Mouse (Mus musculus) intestine, embryonic 16.5 days (tissue): ENCODE measurements around the gene Capn7. TPM values are rescaled to one million over a fixed set of nuclear protein-coding genes. Genes with fewer than 3 reads are reported as not detected.
A peak's percentile ranks its signal among the peaks of the same experiment; 100 is the strongest.

ENCODE experiments used
- ATAC-seq: fragments of 200-750 bp; cut with Nextera tagmentation; 2 replicates; pipeline ENCODE4 v1.8.0; 2017; ENCODE audit warnings: moderate TSS enrichment, moderate library complexity
- H3K27ac ChIP-seq: fragments of 300-500 bp; sonication (generic); 2 replicates; pipeline ENCODE4 v1.5.1; 2014; ENCODE audit warnings: mild to moderate bottlenecking, low read length
- H3K27me3 ChIP-seq: fragments of 300-500 bp; sonication (generic); replicated peaks from 2 replicates; pipeline ENCODE4 v1.6.1; 2014; ENCODE audit warnings: low read length, control low read depth, mixed read lengths; ENCODE audit not compliant: control insufficient read depth, insufficient read depth
- H3K36me3 ChIP-seq: fragments of 300-500 bp; sonication (generic); 2 replicates; pipeline ENCODE4 v1.6.1; 2014; ENCODE audit warnings: low read length, control low read depth; ENCODE audit not compliant: control insufficient read depth, insufficient read depth
- H3K4me1 ChIP-seq: fragments of 300-500 bp; sonication (generic); 2 replicates; pipeline ENCODE4 v1.6.1; 2014; ENCODE audit warnings: low read length, control low read depth, mixed read lengths; ENCODE audit not compliant: control insufficient read depth, insufficient read depth
- H3K4me2 ChIP-seq: fragments of 300-500 bp; sonication (generic); 2 replicates; pipeline ENCODE4 v1.6.1; 2014; ENCODE audit warnings: low read depth, low read length, control low read depth
- H3K4me3 ChIP-seq: fragments of 300-500 bp; sonication (generic); 2 replicates; pipeline ENCODE4 v1.5.1; 2014; ENCODE audit warnings: mild to moderate bottlenecking, low read length
- H3K9ac ChIP-seq: fragments of 300-500 bp; sonication (generic); 2 replicates; pipeline ENCODE4 v1.6.1; 2014; ENCODE audit warnings: low read depth, low read length
- H3K9me3 ChIP-seq: fragments of 300-500 bp; sonication (generic); 2 replicates; pipeline ENCODE4 v1.6.1; 2016; ENCODE audit warnings: low read length, control low read depth; ENCODE audit not compliant: control insufficient read depth
- WGBS: fragments of 180-500 bp; shearing (Covaris S2); extraction: QIAGEN DNeasy Blood & Tissue Kit; methylation state at CpG from one replicate; pipeline ENCODE4 v1.1.7; 2014; 5-methylcytosine and 5-hydroxymethylcytosine counted together
- polyA plus RNA-seq: library from polyadenylated mRNA; unstranded; fragments of >200 nt; fragmentation: Nextera tagmentation; extraction: Ambion mirVana; gene quantifications from 2 replicates; pipeline ENCODE4 v1.2.1, GENCODE M21; 2015

Gene Capn7
- polyA plus RNA-seq, 1 experiment from 2014 or later, result 31.7 TPM

DNA sequence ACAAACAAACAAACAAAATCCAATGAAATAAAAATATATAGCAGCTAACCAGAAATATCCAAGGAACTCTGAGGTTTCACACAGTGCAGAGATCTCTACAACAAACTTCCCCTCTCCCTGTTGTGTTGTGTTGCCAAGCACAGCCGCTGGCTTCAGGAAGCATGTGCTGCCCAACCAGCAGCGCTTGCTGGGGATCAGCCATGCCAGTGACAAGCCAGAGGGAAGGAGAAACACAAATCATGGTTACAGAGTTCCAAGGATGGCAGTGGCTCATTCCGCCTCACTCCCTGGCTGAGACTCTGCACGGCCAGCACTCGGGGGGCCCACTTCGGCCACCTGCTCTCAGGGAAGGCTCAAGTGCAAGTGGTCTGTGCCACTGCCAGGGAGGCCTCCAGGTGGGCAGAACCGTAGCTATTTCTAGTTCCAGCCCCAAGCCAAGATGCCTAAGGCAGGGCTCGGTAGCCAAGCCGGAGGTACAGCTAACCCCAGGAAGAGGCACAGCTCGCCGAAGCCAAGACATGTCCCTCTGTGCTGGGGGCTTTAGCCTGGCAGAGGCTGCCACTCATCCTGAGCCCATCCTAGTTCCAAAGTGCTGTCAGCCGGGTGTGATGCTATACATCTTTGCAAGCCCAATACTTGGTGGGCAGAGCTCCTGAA is 69.8 kb downstream of the Capn7 start:
- H3K36me3 ChIP-seq, result no peaks in the 10 kb centered on the region
- H3K27ac ChIP-seq, result no peak overlapping the region
- WGBS, result 89% methylated on average over 12 of the region's 12 CpGs
- H3K4me1 ChIP-seq, result peaks cover 20% of the 10 kb centered on the region
- no peak overlapping the region for H3K4me2 ChIP-seq
- ATAC-seq, result no peak
- H3K9me3 ChIP-seq, result no peaks in the 10 kb centered on the region
- H3K4me3 ChIP-seq, result no peak overlapping the region
- no peak overlapping the region for H3K9ac ChIP-seq
- H3K27me3 ChIP-seq, result no peaks in the 10 kb centered on the region

DNA sequence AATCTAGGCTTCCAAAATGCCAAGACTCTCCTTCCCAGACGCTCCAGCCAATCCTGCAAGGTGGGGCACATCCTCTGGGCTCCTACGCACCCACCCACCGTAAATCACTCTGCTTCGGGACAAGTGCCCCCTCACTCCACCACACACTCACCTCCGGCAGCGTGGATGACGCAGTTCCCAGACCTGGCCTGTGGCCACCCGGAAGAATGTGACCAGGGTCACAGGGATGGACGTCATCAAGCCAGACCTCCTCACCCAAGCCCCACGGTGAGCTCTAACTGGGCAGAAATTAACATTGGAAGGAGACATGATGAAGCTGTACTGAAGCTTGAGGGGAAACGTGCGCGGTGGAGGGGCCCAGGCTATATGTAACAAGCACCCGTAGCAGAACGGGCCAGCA is 70.8 kb downstream of the Capn7 start:
- Histone ChIP-seq H3K27me3 (no peaks in the 10 kb centered on the region), H3K4me3 (no peak overlapping the region), H3K4me1 (peaks cover 11% of the 10 kb centered on the region), H3K9me3 (no peaks in the 10 kb centered on the region), H3K36me3 (no peaks in the 10 kb centered on the region), H3K9ac (no peak overlapping the region), H3K4me2 (no peak overlapping the region), H3K27ac (no peak overlapping the region)
- ATAC-seq, result no peak
- 67% methylated on average over 15 of the region's 15 CpGs for WGBS

DNA sequence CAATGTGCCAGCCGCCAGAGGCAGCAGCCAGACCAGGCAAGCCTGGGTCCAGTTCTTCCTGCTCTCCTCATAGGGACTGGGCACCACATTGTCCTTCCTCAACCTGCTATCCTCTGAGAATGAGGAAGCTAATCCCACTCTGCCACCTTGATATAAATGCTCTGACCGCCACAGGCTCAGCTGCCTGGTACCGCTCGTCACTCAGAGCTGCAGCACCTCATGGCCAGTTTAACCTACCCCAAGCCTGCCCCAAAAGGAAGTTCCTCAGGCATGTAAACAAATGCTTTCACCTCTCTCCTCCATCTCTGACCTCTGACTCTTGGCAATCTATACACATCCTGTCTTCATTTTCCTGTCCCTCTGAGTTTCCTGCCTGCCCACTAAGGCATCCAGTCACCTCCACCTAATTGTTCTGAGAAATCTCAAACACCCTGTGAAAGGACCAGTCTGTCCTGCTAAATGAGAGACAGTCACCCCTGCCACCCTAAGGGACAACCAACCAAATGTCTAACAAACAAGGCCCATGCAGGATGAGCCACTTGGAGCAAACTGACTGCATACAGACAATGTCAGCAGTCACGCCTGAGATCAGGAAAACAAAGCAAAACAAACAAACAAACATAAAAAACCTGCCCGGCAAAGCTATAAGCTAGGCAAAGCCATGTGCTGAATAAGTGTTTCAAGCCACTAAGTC is 71.6 kb downstream of the Capn7 start:
- no peaks in the 10 kb centered on the region for H3K9me3 ChIP-seq
- 79% methylated on average over 6 of the region's 6 CpGs for WGBS
- H3K36me3 ChIP-seq, result no peaks in the 10 kb centered on the region
- no peaks in the 10 kb centered on the region for H3K27me3 ChIP-seq
- no peak overlapping the region for H3K4me3 ChIP-seq
- no peak overlapping the region for H3K4me2 ChIP-seq
- ATAC-seq, result no peak
- H3K4me1 ChIP-seq, result peaks cover 6% of the 10 kb centered on the region
- H3K9ac ChIP-seq, result 0 out of 2 replicates have a peak overlapping the region, but pooled peaks have one; percentile 17
- peak overlapping the region; percentile 14; the same call in 1 of the 2 replicates for H3K27ac ChIP-seq

DNA sequence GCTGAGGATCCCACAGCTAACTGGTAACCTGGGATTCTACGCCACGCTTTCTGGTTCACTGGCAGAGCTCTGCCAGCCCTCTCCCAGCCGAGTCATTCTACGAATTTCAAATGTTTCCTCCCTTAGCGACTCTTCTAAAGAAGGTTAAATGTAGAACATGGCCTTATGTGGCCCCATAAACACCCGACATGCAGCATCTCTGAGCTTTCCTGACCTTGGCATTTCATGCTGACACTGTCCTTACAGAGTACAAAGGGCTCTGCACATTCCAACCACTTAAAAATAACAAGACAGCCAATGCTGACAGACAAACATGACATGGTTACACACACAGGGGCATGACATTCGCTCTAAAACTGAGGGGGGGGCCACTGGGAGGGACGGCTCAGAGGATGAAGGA is 72.2 kb downstream of the Capn7 start:
- H3K4me3 ChIP-seq, result no peak overlapping the region
- H3K27me3 ChIP-seq, result no peaks in the 10 kb centered on the region
- no peak overlapping the region for H3K9ac ChIP-seq
- no peaks in the 10 kb centered on the region for H3K36me3 ChIP-seq
- peaks cover 4% of the 10 kb centered on the region for H3K4me1 ChIP-seq
- H3K9me3 ChIP-seq, result no peaks in the 10 kb centered on the region
- no peak for ATAC-seq
- H3K4me2 ChIP-seq, result no peak overlapping the region
- 64% methylated on average over 8 of the region's 8 CpGs for WGBS
- H3K27ac ChIP-seq, result no peak overlapping the region; the same call in 1 of the 2 replicates

DNA sequence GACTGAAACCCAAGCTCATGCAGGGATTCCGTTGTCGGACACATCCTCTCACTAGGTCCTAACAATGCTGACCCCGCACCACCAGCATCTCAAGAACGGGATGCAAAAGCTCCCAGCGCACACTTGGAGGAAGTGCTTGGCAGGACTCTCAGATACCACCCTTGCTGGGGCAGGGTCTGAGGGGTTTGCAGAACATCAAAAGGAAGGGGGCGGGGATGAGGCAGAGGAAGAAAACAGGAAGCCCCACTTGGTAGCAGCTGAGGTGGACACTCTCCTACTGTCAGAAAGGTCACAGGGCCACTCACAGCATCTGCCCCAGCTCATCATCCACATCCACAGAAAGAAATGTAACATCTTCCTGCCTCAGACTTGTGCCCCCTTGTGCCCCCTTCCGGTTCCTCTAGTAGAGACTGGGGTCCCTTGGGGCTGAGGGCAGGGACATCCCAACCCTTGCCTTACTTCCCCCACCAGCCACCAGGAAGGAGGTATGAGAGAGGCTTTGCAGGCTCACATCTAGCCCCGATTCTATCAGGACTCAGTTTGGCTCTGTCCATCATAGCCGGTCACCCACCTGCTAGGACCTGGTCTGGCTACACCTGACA is 73.8 kb downstream of the Capn7 start:
- Histone ChIP-seq H3K9ac (no peak overlapping the region), H3K9me3 (no peaks in the 10 kb centered on the region), H3K4me1 (peaks cover 16% of the 10 kb centered on the region), H3K4me2 (no peak overlapping the region), H3K27me3 (no peaks in the 10 kb centered on the region), H3K4me3 (no peak overlapping the region), H3K36me3 (no peaks in the 10 kb centered on the region), H3K27ac (no peak overlapping the region)
- 85% methylated on average over 9 of the region's 9 CpGs for WGBS
- ATAC-seq, result no peak

DNA sequence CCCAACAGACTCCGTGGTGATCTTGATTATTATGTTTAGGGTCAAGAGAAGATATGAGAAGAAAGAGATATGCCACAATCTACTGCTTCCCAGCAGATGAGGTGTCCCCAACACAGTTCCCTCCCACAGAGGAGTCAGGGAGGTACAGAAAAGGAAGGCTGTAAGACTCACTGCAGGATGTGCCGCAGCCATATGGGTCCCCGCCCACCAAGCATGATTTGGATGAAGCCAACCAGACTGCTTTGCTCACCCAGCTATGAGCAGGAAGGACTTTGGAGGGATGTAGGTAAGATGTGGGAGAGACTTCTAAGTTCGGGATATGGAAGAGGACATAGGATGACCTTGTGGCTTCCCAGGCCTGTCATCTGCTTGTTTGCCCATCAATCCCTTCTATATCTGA is 74.3 kb downstream of the Capn7 start:
- Histone ChIP-seq H3K4me1 (peaks cover 20% of the 10 kb centered on the region), H3K27ac (no peak overlapping the region), H3K36me3 (no peaks in the 10 kb centered on the region), H3K9ac (no peak overlapping the region), H3K9me3 (no peaks in the 10 kb centered on the region), H3K4me3 (no peak overlapping the region), H3K4me2 (no peak overlapping the region), H3K27me3 (no peaks in the 10 kb centered on the region)
- ATAC-seq, result no peak
- WGBS, result 66% methylated on average over 4 of the region's 4 CpGs

DNA sequence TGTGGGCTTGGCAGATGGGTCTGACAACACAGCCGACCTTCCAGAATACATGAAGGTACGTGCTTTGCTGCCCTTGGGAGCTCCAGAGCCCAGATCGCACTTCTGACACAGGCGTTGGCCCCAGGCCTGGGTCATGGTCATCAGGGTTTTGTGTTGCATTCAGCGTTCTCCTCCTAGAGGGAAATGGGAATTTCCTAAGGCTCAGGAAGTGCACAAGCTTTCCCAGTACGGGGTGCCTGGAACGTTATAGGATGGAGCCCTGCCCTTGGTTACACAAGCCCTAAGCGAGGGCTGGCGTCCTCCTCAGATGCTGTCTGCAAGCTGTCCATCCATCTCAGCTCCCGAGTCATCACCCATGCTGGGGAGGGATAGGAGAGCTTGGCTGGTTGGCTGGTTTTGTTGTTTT is 76.2 kb downstream of the Capn7 start:
- no peak overlapping the region for H3K9ac ChIP-seq
- H3K4me3 ChIP-seq, result no peak overlapping the region
- no peak overlapping the region for H3K4me2 ChIP-seq
- peaks cover 24% of the 10 kb centered on the region for H3K4me1 ChIP-seq
- no peak overlapping the region for H3K27ac ChIP-seq
- no peaks in the 10 kb centered on the region for H3K36me3 ChIP-seq
- no peaks in the 10 kb centered on the region for H3K9me3 ChIP-seq
- no peaks in the 10 kb centered on the region for H3K27me3 ChIP-seq
- no peak for ATAC-seq
- WGBS, result 83% methylated on average over 10 of the region's 10 CpGs

DNA sequence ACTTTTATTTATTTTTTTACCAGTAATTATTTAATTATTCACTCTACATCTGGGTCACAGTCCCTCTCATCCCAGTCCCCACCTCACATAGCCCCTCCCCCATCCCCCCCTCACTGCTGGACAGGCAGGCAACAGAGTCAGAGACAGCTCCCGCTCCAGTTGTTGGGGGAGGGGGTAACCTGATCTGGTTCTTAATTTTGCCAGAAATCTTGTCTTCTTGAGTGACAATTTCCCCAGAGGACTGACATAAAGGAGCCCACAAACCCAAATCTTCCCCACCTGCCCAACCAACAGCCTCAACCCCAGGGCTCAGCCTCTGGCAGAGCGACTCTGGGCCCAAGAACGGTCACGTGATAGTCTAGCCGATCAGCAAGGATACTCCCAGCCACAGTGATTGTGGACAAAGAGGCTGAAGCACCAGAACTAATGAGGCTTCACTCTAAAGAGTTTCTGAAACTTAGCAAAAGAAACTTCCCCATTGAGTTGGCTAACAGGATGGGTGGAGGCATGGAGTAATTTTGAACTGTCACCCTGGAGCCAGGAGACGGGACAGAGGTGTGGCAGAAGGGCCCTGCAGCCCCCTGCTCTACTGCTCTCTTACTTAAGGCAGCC is 77.1 kb downstream of the Capn7 start:
- H3K36me3 ChIP-seq, result no peaks in the 10 kb centered on the region
- H3K4me2 ChIP-seq, result no peak overlapping the region
- no peak overlapping the region for H3K4me3 ChIP-seq
- no peak overlapping the region for H3K27ac ChIP-seq
- ATAC-seq, result no peak
- H3K9ac ChIP-seq, result no peak overlapping the region
- no peaks in the 10 kb centered on the region for H3K9me3 ChIP-seq
- H3K4me1 ChIP-seq, result peaks cover 24% of the 10 kb centered on the region
- no peaks in the 10 kb centered on the region for H3K27me3 ChIP-seq
- WGBS, result 64% methylated on average over 6 of the region's 6 CpGs

DNA sequence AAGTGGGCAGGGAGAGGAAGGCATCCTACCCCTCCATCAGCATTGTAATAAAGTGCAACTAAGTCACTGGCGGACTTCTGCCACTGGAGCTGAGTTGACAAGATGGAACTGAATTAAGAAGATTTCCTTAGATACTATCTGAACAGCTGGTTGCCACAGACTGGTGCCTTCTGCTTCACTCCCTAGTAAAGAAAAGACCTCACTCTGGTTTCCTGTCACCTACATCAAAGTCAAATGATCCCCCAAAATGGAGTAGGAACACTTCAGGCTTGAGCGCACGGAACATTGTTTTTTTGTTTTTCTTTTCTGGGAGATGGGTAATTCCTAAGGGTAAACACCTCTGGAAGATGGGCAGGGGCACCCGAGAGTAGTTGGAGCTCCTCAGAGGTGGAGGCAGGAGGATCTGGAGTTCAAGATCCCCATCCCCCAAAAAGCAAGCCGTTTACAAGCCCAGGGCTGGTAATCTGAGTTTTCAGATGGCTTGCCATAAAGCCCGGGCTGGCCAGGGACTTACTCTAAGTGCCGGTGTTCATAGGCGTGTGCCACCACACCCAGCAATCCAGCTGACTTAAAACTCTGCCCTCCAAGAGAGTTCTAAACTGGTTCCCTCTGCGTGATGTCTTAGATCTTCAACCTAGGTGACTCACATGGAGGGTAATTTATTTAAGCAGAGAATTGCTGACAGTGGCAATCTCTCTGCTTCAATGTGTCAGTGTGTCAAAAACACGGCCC is 78.0 kb downstream of the Capn7 start:
- no peak overlapping the region for H3K9ac ChIP-seq
- H3K27me3 ChIP-seq, result no peaks in the 10 kb centered on the region
- ATAC-seq, result no peak; the same call in 1 of the 2 replicates
- no peak overlapping the region for H3K4me3 ChIP-seq
- no peak overlapping the region; the same call in 1 of the 2 replicates for H3K27ac ChIP-seq
- no peak overlapping the region for H3K4me2 ChIP-seq
- no peaks in the 10 kb centered on the region for H3K36me3 ChIP-seq
- WGBS, result 56% methylated on average over 10 of the region's 10 CpGs
- no peaks in the 10 kb centered on the region for H3K9me3 ChIP-seq
- H3K4me1 ChIP-seq, result peaks cover 28% of the 10 kb centered on the region
